Mouse (Mus musculus) spleen, adult 2 months (tissue): ENCODE results near the gene Pnrc1.

ENCODE experiments used
- CTCF ChIP-seq: fragments of 200-500 bp; IDR thresholded peaks from 2 replicates; pipeline ENCODE4 v1.5.1; 2011; ENCODE audit warnings: mild to moderate bottlenecking, inconsistent platforms; ENCODE audit not compliant: insufficient read depth, insufficient read length, insufficient replicate concordance; ENCODE audit errors: extremely low read depth
- POLR2A ChIP-seq: fragments of 200-500 bp; IDR thresholded peaks from 2 replicates; pipeline ENCODE4 v1.6.1; 2011; ENCODE audit warnings: low read depth, low read length, inconsistent platforms

- TF ChIP-seq CTCF (no peak), POLR2A (no peak; the same call in none of the 2 replicates)
Observed at GRCm38 (mm10) chr4:33309764-33310757, 20.1 kb upstream of the Pnrc1 start, which contains the start of gene Rngtt.
